Mouse (Mus musculus) intestine, embryonic 14.5 days (tissue): ENCODE measurements around the gene Prpf3. TPM values are rescaled to one million over a fixed set of nuclear protein-coding genes. Genes with fewer than 3 reads are reported as not detected.

ENCODE experiments used
- ATAC-seq: fragments of 200-750 bp; cut with Nextera tagmentation; replicated peaks from 2 replicates; pipeline ENCODE4 v1.8.0; 2017; ENCODE audit warnings: low read depth, moderate number of reproducible peaks, moderate TSS enrichment, moderate library complexity; ENCODE audit not compliant: low FRiP score, low TSS enrichment
- DNase-seq: peaks from one replicate; pipeline ENCODE4 v3.0.0-alpha.2; 2018; ENCODE audit warnings: low spot score
- H3K27ac ChIP-seq: fragments of 300-500 bp; sonication (generic); 2 replicates; pipeline ENCODE4 v1.5.1; 2014; ENCODE audit warnings: low read depth, mild to moderate bottlenecking, control low read depth
- H3K27me3 ChIP-seq: fragments of 300-500 bp; sonication (generic); replicated peaks from 2 replicates; pipeline ENCODE4 v1.6.1; 2014; ENCODE audit warnings: low read length, control low read depth; ENCODE audit not compliant: control insufficient read depth, insufficient read depth
- H3K36me3 ChIP-seq: fragments of 300-500 bp; sonication (generic); 2 replicates; pipeline ENCODE4 v1.6.1; 2014; ENCODE audit warnings: low read length, control low read depth; ENCODE audit not compliant: control insufficient read depth, insufficient read depth
- H3K4me1 ChIP-seq: fragments of 300-500 bp; sonication (generic); replicated peaks from 2 replicates; pipeline ENCODE4 v1.6.1; 2014; ENCODE audit warnings: low read length, control low read depth, mixed read lengths; ENCODE audit not compliant: control insufficient read depth, insufficient read depth
- H3K4me2 ChIP-seq: fragments of 300-500 bp; sonication (generic); 2 replicates; pipeline ENCODE4 v1.6.1; 2014; ENCODE audit warnings: low read length
- H3K4me3 ChIP-seq: fragments of 300-500 bp; sonication (generic); 2 replicates; pipeline ENCODE4 v1.5.1; 2014; ENCODE audit warnings: low read depth, low read length, control low read depth, mixed read lengths
- H3K9ac ChIP-seq: fragments of 300-500 bp; sonication (generic); 2 replicates; pipeline ENCODE4 v1.6.1; 2014; ENCODE audit warnings: mild to moderate bottlenecking, low read length
- H3K9me3 ChIP-seq: fragments of 300-500 bp; sonication (generic); 2 replicates; pipeline ENCODE4 v1.6.1; 2016; ENCODE audit warnings: low read length, control low read depth; ENCODE audit not compliant: control insufficient read depth
- WGBS: fragments of 180-500 bp; shearing (Covaris S2); extraction: QIAGEN DNeasy Blood & Tissue Kit; methylation state at CpG from one replicate; pipeline ENCODE4 v1.1.7; 2014; 5-methylcytosine and 5-hydroxymethylcytosine counted together
- polyA plus RNA-seq: library from polyadenylated mRNA; unstranded; fragments of >200 nt; fragmentation: Nextera tagmentation; extraction: Ambion mirVana; gene quantifications from 2 replicates; pipeline ENCODE4 v1.2.1, GENCODE M21; 2014

Gene Prpf3
- polyA plus RNA-seq, 1 experiment from 2014 or later: 54.0 TPM

DNA sequence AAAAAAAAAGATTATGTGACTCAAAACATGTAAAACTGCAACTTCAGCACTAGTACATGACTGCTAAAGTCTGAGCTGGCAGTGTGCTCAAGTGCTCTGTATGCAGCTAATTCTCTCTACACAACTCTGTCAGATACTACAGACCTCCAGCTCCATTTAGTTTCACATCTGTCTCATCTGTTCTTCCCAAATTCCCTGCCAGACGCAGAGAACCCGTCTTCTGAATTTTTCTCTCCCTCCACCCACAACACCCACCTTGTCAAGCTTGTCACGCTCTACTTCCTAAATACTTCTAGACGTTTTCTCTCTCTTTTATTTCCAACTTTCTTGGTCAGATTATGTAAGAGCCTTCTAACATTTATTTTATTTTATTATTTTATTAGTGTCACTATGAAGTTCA is 56.9 kb downstream of the Prpf3 start:
- Histone ChIP-seq H3K4me1 (no peaks in the 10 kb centered on the region), H3K27ac (no peak overlapping the region), H3K4me3 (no peak overlapping the region), H3K9me3 (no peaks in the 10 kb centered on the region), H3K27me3 (no peaks in the 10 kb centered on the region), H3K4me2 (no peak overlapping the region), H3K9ac (no peak overlapping the region), H3K36me3 (no peaks in the 10 kb centered on the region)
- WGBS: 84% methylated on average over 4 of the region's 4 CpGs
- no peak for ATAC-seq
- DNase-seq: no peak

DNA sequence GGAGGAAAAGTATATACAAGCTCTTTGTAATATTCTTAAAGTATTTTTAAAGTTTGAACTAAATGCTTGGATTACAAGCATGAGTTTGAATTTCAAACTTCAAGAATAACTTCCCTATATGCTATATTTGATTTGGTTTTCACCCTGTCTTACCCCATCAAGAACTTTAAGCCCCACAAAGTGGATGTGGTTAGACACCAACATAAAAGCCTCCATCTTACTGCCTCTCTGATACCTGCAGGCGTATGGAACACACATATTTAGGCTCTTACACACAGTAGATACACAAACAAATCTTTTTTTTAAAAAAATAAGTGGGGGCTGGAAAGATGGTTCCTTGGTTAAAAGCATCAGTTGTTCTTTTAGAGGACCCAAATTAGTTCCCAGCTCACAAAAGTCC is 61.4 kb downstream of the Prpf3 start:
- no peak for ATAC-seq
- Histone ChIP-seq H3K4me3 (no peak overlapping the region), H3K36me3 (peaks cover under 1% of the 10 kb centered on the region; the same call in 1 of the 2 replicates), H3K9me3 (no peaks in the 10 kb centered on the region), H3K4me1 (no peaks in the 10 kb centered on the region), H3K9ac (no peak overlapping the region), H3K27ac (no peak overlapping the region), H3K4me2 (no peak overlapping the region), H3K27me3 (no peaks in the 10 kb centered on the region)
- 86% methylated on average over 1 of the region's 1 CpGs for WGBS
- DNase-seq: no peak

DNA sequence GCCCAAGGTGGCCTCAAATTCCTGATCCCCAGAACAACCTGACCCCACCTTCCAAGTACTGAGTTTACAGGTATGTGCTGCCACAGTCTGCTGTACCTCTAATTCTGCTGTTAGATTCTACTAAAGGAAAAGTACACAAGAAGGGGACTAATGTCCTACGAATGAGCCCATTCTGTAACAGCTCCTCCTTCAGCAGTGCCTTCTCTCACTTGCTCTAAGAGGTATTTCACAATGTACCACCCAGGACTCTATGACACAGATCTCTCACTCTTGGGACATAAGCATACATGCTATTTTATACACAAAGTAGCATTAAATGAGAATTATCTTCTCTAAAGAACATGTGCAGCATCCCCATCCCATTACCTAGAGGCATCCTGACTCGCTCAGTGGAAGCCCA is 62.0 kb downstream of the Prpf3 start:
- peaks cover 5% of the 10 kb centered on the region; the same call in 1 of the 2 replicates for H3K36me3 ChIP-seq
- H3K4me2 ChIP-seq: no peak overlapping the region
- WGBS: 71% methylated on average over 2 of the region's 2 CpGs

DNA sequence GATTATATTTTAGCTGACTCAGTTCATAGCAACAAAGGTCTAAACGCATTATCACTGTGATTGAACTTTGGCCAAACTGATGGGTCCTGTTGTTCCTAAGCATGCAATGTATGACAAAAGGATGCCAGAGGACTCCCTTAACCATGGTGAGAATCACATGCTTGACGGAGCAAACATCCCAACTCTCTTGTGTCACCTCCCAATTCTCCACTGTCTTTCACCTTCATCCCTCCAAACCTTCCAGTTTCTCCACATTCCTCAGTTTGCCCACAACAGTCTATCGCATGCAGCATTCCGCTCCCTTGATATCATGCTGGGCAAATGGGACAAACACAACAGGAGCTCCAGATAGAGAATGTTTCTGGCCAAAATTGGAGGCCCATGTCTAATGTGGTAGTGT is 70.2 kb downstream of the Prpf3 start:
- ATAC-seq (no peak), DNase-seq (no peak)
- Histone ChIP-seq H3K27ac (no peak overlapping the region), H3K36me3 (peaks cover 82% of the 10 kb centered on the region), H3K9ac (no peak overlapping the region), H3K4me3 (no peak overlapping the region), H3K4me1 (no peaks in the 10 kb centered on the region), H3K9me3 (no peaks in the 10 kb centered on the region), H3K27me3 (no peaks in the 10 kb centered on the region), H3K4me2 (no peak overlapping the region)
- 95% methylated on average over 4 of the region's 4 CpGs for WGBS

More for the DNA sequence above, 62.0 kb downstream of the Prpf3 start:
- ATAC-seq: no peak
- H3K9ac ChIP-seq: no peak overlapping the region
- DNase-seq: no peak
- no peaks in the 10 kb centered on the region for H3K9me3 ChIP-seq
- no peaks in the 10 kb centered on the region for H3K27me3 ChIP-seq
- no peak overlapping the region for H3K4me3 ChIP-seq
- H3K4me1 ChIP-seq: no peaks in the 10 kb centered on the region
- H3K27ac ChIP-seq: no peak overlapping the region

Other genes starting within 250 kb of the Prpf3 start
- gene Ensa, start 230.9 kb downstream of the Prpf3 start, polyA plus RNA-seq: 71.8 and 75.6 TPM in 2 replicates
- 49.8 and 57.5 TPM in 2 replicates for gene Mcl1, start 197.1 kb downstream of the Prpf3 start, polyA plus RNA-seq
- 1.2 and 2.6 TPM in 2 replicates for gene Adamtsl4, start 168.0 kb downstream of the Prpf3 start, polyA plus RNA-seq
- 23.2 and 26.3 TPM in 2 replicates for gene Ecm1, start 116.3 kb downstream of the Prpf3 start, polyA plus RNA-seq
- gene Tars2, start 95.7 kb downstream of the Prpf3 start, polyA plus RNA-seq: 55.4 and 55.8 TPM in 2 replicates
- gene Rprd2, start 37.0 kb downstream of the Prpf3 start, polyA plus RNA-seq: 19.8 and 21.2 TPM in 2 replicates
- 342 and 343 TPM in 2 replicates for gene Mrps21, start 15.6 kb upstream of the Prpf3 start, polyA plus RNA-seq
- gene Ciart, start 26.4 kb upstream of the Prpf3 start, polyA plus RNA-seq: 6.7 and 7.9 TPM in 2 replicates
- gene BC028528, start 36.1 kb upstream of the Prpf3 start, polyA plus RNA-seq: 20.8 and 23.9 TPM in 2 replicates
- 40.4 and 44.1 TPM in 2 replicates for gene Aph1a, start 38.1 kb upstream of the Prpf3 start, polyA plus RNA-seq
- 2.7 and 4.3 TPM in 2 replicates for gene Car14, start 48.8 kb upstream of the Prpf3 start, polyA plus RNA-seq
- gene Anp32e, start 73.4 kb upstream of the Prpf3 start, polyA plus RNA-seq: 54.3 and 61.2 TPM in 2 replicates
- gene Plekho1, start 140.1 kb upstream of the Prpf3 start, polyA plus RNA-seq: 33.3 and 35.0 TPM in 2 replicates
- 20.6 and 25.8 TPM in 2 replicates for gene Vps45, start 202.6 kb upstream of the Prpf3 start, polyA plus RNA-seq
- 14.0 and 14.8 TPM in 2 replicates for gene Otud7b, start 248.6 kb upstream of the Prpf3 start, polyA plus RNA-seq